Mouse (Mus musculus) kidney, embryonic 14.5 days (tissue): ENCODE measurements at regions not wholly inside any gene's neighbourhood (a gene's known extent, or its start where the extent isn't known, plus 50 kb on each side); places are given as distances from the start of the nearest gene placed in this dataset.
"Not testable (repeated sequence)": the region's sequence is repeated elsewhere in the genome, so short reads cannot be mapped to it uniquely, and the experiment has no call there.

Experiments used
- ATAC-seq: fragments of 200-750 bp; cut with Nextera tagmentation; 2 replicates; pipeline ENCODE4 v1.8.0; 2017; ENCODE audit warnings: moderate number of reproducible peaks, mild to moderate bottlenecking, moderate TSS enrichment, moderate library complexity; ENCODE audit not compliant: low FRiP score, low TSS enrichment
- H3K27ac ChIP-seq: fragments of 300-500 bp; sonication (generic); 2 replicates; pipeline ENCODE4 v1.5.1; 2014; ENCODE audit warnings: low read depth, mild to moderate bottlenecking, low read length, moderate library complexity, mixed read lengths
- H3K27me3 ChIP-seq: fragments of 300-500 bp; sonication (generic); 2 replicates; pipeline ENCODE4 v1.6.1; 2014; ENCODE audit warnings: mild to moderate bottlenecking, low read length; ENCODE audit not compliant: control insufficient read depth, insufficient read depth
- H3K36me3 ChIP-seq: fragments of 300-500 bp; sonication (generic); 2 replicates; pipeline ENCODE4 v1.6.1; 2014; ENCODE audit warnings: low read length, mixed read lengths; ENCODE audit not compliant: control insufficient read depth, insufficient read depth
- H3K4me1 ChIP-seq: fragments of 300-500 bp; sonication (generic); 2 replicates; pipeline ENCODE4 v1.6.1; 2014; ENCODE audit warnings: low read length, mixed read lengths; ENCODE audit not compliant: control insufficient read depth, insufficient read depth
- H3K4me2 ChIP-seq: fragments of 300-500 bp; sonication (generic); replicated peaks from 2 replicates; pipeline ENCODE4 v1.6.1; 2014; ENCODE audit warnings: low read depth, mild to moderate bottlenecking, low read length
- H3K4me3 ChIP-seq: fragments of 300-500 bp; sonication (generic); 2 replicates; pipeline ENCODE4 v1.5.1; 2014; ENCODE audit warnings: mild to moderate bottlenecking, low read length
- H3K9ac ChIP-seq: fragments of 300-500 bp; sonication (generic); 2 replicates; pipeline ENCODE4 v1.6.1; 2014; ENCODE audit warnings: low read depth, mild to moderate bottlenecking, low read length, moderate library complexity
- H3K9me3 ChIP-seq: fragments of 300-500 bp; sonication (generic); 2 replicates; pipeline ENCODE4 v1.6.1; 2016; ENCODE audit warnings: low read length; ENCODE audit not compliant: control insufficient read depth
- WGBS: fragments of 180-500 bp; shearing (Covaris S2); extraction: QIAGEN DNeasy Blood & Tissue Kit; methylation state at CpG from one replicate; pipeline ENCODE4 v1.1.7; 2014; 5-methylcytosine and 5-hydroxymethylcytosine counted together

DNA sequence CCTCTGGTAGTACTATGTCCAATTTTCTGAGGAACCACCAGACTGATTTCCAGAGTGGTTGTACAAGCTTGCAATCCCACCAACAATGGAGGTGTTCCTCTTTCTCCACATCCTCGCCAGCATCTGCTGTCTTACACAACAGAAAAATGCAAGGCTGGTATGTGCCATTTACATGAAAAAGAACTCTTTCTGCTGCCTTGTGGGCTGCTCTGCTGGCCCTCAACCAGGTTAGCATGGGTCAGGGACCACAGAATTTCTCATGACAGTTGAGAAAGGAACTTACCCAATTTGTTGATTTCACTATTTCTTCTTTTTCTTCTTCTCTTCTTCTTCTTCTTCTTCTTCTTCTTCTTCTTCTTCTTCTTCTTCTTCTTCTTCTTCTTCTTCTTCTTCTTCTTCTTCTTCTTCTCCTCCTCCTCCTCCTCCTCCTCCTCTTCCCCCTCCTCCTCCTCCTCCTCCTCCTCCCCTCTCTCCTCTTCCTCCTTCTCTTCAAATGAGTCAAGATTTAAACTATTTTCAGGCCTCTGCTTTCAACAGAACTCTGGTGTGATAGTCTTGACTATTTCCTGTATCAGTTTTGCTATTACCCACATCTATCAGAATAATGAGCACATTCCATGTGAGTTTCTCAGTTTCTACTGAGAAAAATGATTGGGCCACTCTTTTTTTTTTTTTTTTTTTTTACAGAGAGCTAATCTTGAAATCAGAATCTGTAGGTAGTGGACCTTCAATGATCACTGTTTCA is 56.3 kb upstream of the Itm2b start:
- ATAC-seq: not testable (repeated sequence)
- 88% methylated on average over 1 of the region's 1 CpGs for WGBS

DNA sequence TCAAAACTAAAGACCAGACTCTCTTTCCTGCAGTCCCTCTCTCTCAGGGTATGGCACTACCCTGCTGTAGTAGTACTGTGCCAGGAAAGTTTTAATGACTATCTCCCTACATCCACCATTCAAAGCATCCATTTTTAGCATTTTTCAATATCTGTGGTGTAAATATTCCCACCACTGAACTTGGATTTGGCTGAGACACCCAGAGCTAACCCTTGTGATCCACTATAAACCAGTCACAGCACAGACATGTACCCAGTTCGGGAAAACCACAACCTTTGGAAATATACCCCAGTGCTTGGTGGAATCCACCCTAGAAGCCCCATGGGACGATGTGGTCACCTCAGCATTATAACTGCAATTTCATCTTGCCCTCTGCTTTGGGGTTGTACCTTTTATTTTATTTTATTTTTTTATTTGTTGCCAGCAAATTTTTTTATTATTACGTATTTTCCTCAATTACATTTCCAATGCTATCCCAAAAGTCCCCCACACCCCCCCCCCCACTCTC is 54.8 kb upstream of the Itm2b start:
- Histone ChIP-seq H3K4me3 (no peak overlapping the region), H3K4me1 (0 out of 2 replicates have a peak, but pooled peaks cover 3% of the 10 kb centered on the region), H3K27ac (no peak overlapping the region), H3K9ac (no peak overlapping the region), H3K27me3 (no peaks in the 10 kb centered on the region), H3K4me2 (no peak overlapping the region), H3K9me3 (no peaks in the 10 kb centered on the region), H3K36me3 (no peaks in the 10 kb centered on the region)
- ATAC-seq: no peak
- 84% methylated on average over 3 of the region's 3 CpGs for WGBS

More for the DNA sequence above, 56.3 kb upstream of the Itm2b start:
- not testable (repeated sequence) for H3K36me3 ChIP-seq, H3K9ac ChIP-seq, H3K27ac ChIP-seq, H3K4me2 ChIP-seq, H3K4me3 ChIP-seq, H3K4me1 ChIP-seq, H3K27me3 ChIP-seq, H3K9me3 ChIP-seq

DNA sequence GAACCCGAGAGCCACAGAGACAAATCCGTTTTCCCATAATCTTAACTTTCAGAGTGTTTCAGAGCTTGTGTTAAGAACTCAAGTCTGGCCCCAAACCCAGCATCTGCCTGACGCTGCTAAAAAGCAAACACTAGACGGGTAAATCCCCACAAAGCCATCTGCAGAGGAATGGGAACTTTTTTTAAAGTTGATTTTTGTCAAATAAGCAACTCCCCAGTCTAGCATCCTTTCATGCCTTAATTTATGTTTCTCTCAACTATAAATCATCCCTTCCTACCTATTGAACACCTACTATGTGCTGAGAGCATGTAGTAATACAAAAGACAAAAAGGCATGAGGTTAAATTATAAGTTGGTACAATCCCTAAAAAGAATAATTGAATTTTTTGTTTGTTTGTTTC is 50.8 kb upstream of the Itm2b start:
- no peak overlapping the region for H3K4me2 ChIP-seq
- H3K27ac ChIP-seq: no peak overlapping the region
- no peaks in the 10 kb centered on the region for H3K27me3 ChIP-seq
- no peak for ATAC-seq
- H3K4me1 ChIP-seq: no peaks in the 10 kb centered on the region
- H3K9me3 ChIP-seq: no peaks in the 10 kb centered on the region
- H3K9ac ChIP-seq: no peak overlapping the region
- H3K4me3 ChIP-seq: no peak overlapping the region
- no peaks in the 10 kb centered on the region for H3K36me3 ChIP-seq
- WGBS: 75% methylated on average over 4 of the region's 4 CpGs
